Mouse (Mus musculus) liver, embryonic 11.5 days (tissue): ENCODE measurements around the gene Extl1. TPM values are rescaled to one million over a fixed set of nuclear protein-coding genes. Genes with fewer than 3 reads are reported as not detected.

Experiments used
- ATAC-seq: fragments of 200-750 bp; cut with Nextera tagmentation; replicated peaks from 2 replicates; pipeline ENCODE4 v1.8.0; 2017; ENCODE audit warnings: moderate number of reproducible peaks, mild to moderate bottlenecking, moderate TSS enrichment, moderate library complexity; ENCODE audit not compliant: low FRiP score
- DNase-seq: peaks from one replicate; pipeline ENCODE4 v3.0.0-alpha.2; 2017; ENCODE audit warnings: low spot score
- H3K27ac ChIP-seq: fragments of 300-500 bp; sonication (generic); 2 replicates; pipeline ENCODE4 v1.5.1; 2014; ENCODE audit warnings: mild to moderate bottlenecking, low read depth, low read length, control low read depth
- H3K27me3 ChIP-seq: fragments of 300-500 bp; sonication (generic); replicated peaks from 2 replicates; pipeline ENCODE4 v1.6.1; 2014; ENCODE audit warnings: low read length, mixed read lengths; ENCODE audit not compliant: control insufficient read depth, insufficient read depth
- H3K36me3 ChIP-seq: fragments of 300-500 bp; sonication (generic); 2 replicates; pipeline ENCODE4 v1.6.1; 2014; ENCODE audit warnings: mild to moderate bottlenecking, low read length, moderate library complexity, mixed read lengths; ENCODE audit not compliant: control insufficient read depth, insufficient read depth
- H3K4me1 ChIP-seq: fragments of 300-500 bp; sonication (generic); replicated peaks from 2 replicates; pipeline ENCODE4 v1.6.1; 2014; ENCODE audit warnings: low read length, mixed read lengths; ENCODE audit not compliant: control insufficient read depth, insufficient read depth
- H3K4me2 ChIP-seq: fragments of 300-500 bp; sonication (generic); 2 replicates; pipeline ENCODE4 v1.6.1; 2014; ENCODE audit warnings: mild to moderate bottlenecking, control low read depth, moderate library complexity
- H3K4me3 ChIP-seq: fragments of 300-500 bp; sonication (generic); 2 replicates; pipeline ENCODE4 v1.5.1; 2014; ENCODE audit warnings: low read depth, low read length, control low read depth
- H3K9ac ChIP-seq: fragments of 300-500 bp; sonication (generic); 2 replicates; pipeline ENCODE4 v1.6.1; 2014; ENCODE audit warnings: low read depth, low read length, control low read depth
- H3K9me3 ChIP-seq: fragments of 300-500 bp; sonication (generic); 2 replicates; pipeline ENCODE4 v1.6.1; 2016; ENCODE audit warnings: low read length, inconsistent platforms, mixed read lengths; ENCODE audit not compliant: control insufficient read depth
- WGBS: fragments of 180-500 bp; shearing (Covaris S2); extraction: QIAGEN DNeasy Blood & Tissue Kit; methylation state at CpG from one replicate; pipeline ENCODE4 v1.1.7; 2014; 5-methylcytosine and 5-hydroxymethylcytosine counted together
- polyA plus RNA-seq: library from polyadenylated mRNA; unstranded; fragments of >200 nt; fragmentation: Nextera tagmentation; extraction: Ambion mirVana; gene quantifications from 2 replicates; pipeline ENCODE4 v1.2.1, GENCODE M21; 2014

Gene Extl1
- polyA plus RNA-seq, 1 experiment from 2014 or later, result 0.67 TPM

- Histone ChIP-seq H3K27ac (no peak overlapping the region), H3K36me3 (no peaks in the 10 kb centered on the region), H3K4me2 (no peak overlapping the region), H3K27me3 (peaks cover 2% of the 10 kb centered on the region), H3K4me3 (no peak overlapping the region), H3K9me3 (no peaks in the 10 kb centered on the region), H3K9ac (no peak overlapping the region), H3K4me1 (no peaks in the 10 kb centered on the region)
- WGBS, result 45% methylated on average over 10 of the region's 10 CpGs
- ATAC-seq (no peak), DNase-seq (no peak)
These were observed 5.5 kb downstream of the Extl1 start for GRCm38 (mm10) chr4:134378089-134378615.

- DNase-seq, result no peak
- WGBS, result 35% methylated on average over 1 of the region's 1 CpGs
- ATAC-seq, result no peak
- no peak overlapping the region for H3K27ac ChIP-seq
- H3K27me3 ChIP-seq, result peaks cover 36% of the 10 kb centered on the region
- peaks cover 12% of the 10 kb centered on the region for H3K4me1 ChIP-seq
- no peaks in the 10 kb centered on the region for H3K36me3 ChIP-seq
- no peak overlapping the region for H3K4me3 ChIP-seq
- no peaks in the 10 kb centered on the region for H3K9me3 ChIP-seq
- H3K9ac ChIP-seq, result no peak overlapping the region
- H3K4me2 ChIP-seq, result no peak overlapping the region
These were observed 9.3 kb downstream of the Extl1 start for GRCm38 (mm10) chr4:134374306-134374705.

GRCm38 (mm10) chr4:134373295-134373694 lies 10.4 kb downstream of the Extl1 start:
- no peak overlapping the region for H3K9ac ChIP-seq
- ATAC-seq, result no peak
- 75% methylated on average over 8 of the region's 8 CpGs for WGBS
- peaks cover 46% of the 10 kb centered on the region for H3K27me3 ChIP-seq
- H3K36me3 ChIP-seq, result no peaks in the 10 kb centered on the region
- no peak for DNase-seq
- H3K4me2 ChIP-seq, result no peak overlapping the region
- no peak overlapping the region for H3K27ac ChIP-seq
- peaks cover 12% of the 10 kb centered on the region for H3K4me1 ChIP-seq
- no peak overlapping the region for H3K4me3 ChIP-seq
- H3K9me3 ChIP-seq, result no peaks in the 10 kb centered on the region

GRCm38 (mm10) chr4:134372294-134372747 lies 11.3 kb downstream of the Extl1 start:
- peaks cover 46% of the 10 kb centered on the region for H3K27me3 ChIP-seq
- no peak overlapping the region for H3K9ac ChIP-seq
- ATAC-seq, result no peak; the same call in 1 of the 2 replicates
- H3K9me3 ChIP-seq, result no peaks in the 10 kb centered on the region
- peak overlapping the region; percentile 67 for H3K4me2 ChIP-seq
- H3K4me1 ChIP-seq, result peaks cover 12% of the 10 kb centered on the region
- H3K4me3 ChIP-seq, result peak overlapping the region; percentile 32
- DNase-seq, result peak; percentile 72
- no peak overlapping the region for H3K27ac ChIP-seq
- WGBS, result under 1% methylated on average over 16 of the region's 16 CpGs
- H3K36me3 ChIP-seq, result no peaks in the 10 kb centered on the region

GRCm38 (mm10) chr4:134371316-134371855 lies 12.3 kb downstream of the Extl1 start:
- Histone ChIP-seq H3K4me3 (peak overlapping the region; percentile 32), H3K9me3 (no peaks in the 10 kb centered on the region), H3K4me1 (peaks cover 12% of the 10 kb centered on the region), H3K27ac (no peak overlapping the region), H3K9ac (no peak overlapping the region), H3K36me3 (no peaks in the 10 kb centered on the region), H3K4me2 (peak overlapping the region; percentile 67), H3K27me3 (peaks cover 48% of the 10 kb centered on the region)
- DNase-seq (no peak), ATAC-seq (no peak)
- WGBS, result 1% methylated on average over 17 of the region's 17 CpGs

- Histone ChIP-seq H3K4me3 (peak overlapping the region; percentile 32), H3K9me3 (no peaks in the 10 kb centered on the region), H3K27me3 (peaks cover 48% of the 10 kb centered on the region), H3K4me2 (peak overlapping the region; percentile 67), H3K9ac (no peak overlapping the region), H3K27ac (no peak overlapping the region), H3K36me3 (no peaks in the 10 kb centered on the region), H3K4me1 (peaks cover 12% of the 10 kb centered on the region)
- ATAC-seq, result no peak
- DNase-seq, result no peak
- WGBS, result 3% methylated on average over 18 of the region's 18 CpGs
These were observed 12.9 kb downstream of the Extl1 start for GRCm38 (mm10) chr4:134370649-134371221.

- no peak for ATAC-seq
- Histone ChIP-seq H3K36me3 (no peaks in the 10 kb centered on the region), H3K4me2 (no peak overlapping the region), H3K27ac (no peak overlapping the region), H3K4me1 (no peaks in the 10 kb centered on the region), H3K27me3 (peaks cover 29% of the 10 kb centered on the region), H3K9ac (no peak overlapping the region), H3K9me3 (no peaks in the 10 kb centered on the region), H3K4me3 (no peak overlapping the region)
- no peak for DNase-seq
- WGBS, result 24% methylated on average over 5 of the region's 5 CpGs
These were observed 18.4 kb downstream of the Extl1 start for GRCm38 (mm10) chr4:134365280-134365679.

GRCm38 (mm10) chr4:134362586-134362985 lies 21.1 kb downstream of the Extl1 start:
- Histone ChIP-seq H3K36me3 (no peaks in the 10 kb centered on the region), H3K9ac (no peak overlapping the region), H3K4me3 (no peak overlapping the region), H3K27ac (no peak overlapping the region), H3K27me3 (peaks cover 9% of the 10 kb centered on the region), H3K4me1 (no peaks in the 10 kb centered on the region), H3K4me2 (peak overlapping the region; percentile 26), H3K9me3 (no peaks in the 10 kb centered on the region)
- 20% methylated on average over 9 of the region's 9 CpGs for WGBS
- ATAC-seq (no peak), DNase-seq (no peak)

GRCm38 (mm10) chr4:134362124-134362523 lies 21.5 kb downstream of the Extl1 start:
- H3K27me3 ChIP-seq, result peaks cover 9% of the 10 kb centered on the region

More at GRCm38 (mm10) chr4:134362124-134362523, 21.5 kb downstream of the Extl1 start:
- DNase-seq (no peak), ATAC-seq (no peak)
- 71% methylated on average over 9 of the region's 9 CpGs for WGBS
- Histone ChIP-seq H3K4me2 (no peak overlapping the region), H3K27ac (no peak overlapping the region), H3K9me3 (no peaks in the 10 kb centered on the region), H3K9ac (no peak overlapping the region), H3K36me3 (no peaks in the 10 kb centered on the region), H3K4me1 (peaks cover 1% of the 10 kb centered on the region), H3K4me3 (no peak overlapping the region)
